Mouse (Mus musculus) mouse trophoblast stem cell (cell line): Measurements from ENCODE around the gene Lta.

ENCODE experiments used
- in situ Hi-C, 2 experiments: fragments of 300-500 bp; cut with MseI, MboI; formaldehyde crosslinking; loops; 2 replicates in 1 of 2; 3 replicates in 1 of 2; pipeline ENCODE4 v1.15.1; 2025

Lta gene

GRCm38 (mm10) chr17:35213071-35213470 lies 7.9 kb upstream of the Lta start:
- in situ Hi-C loops = no loop called here

GRCm38 (mm10) chr17:35210593-35210992 lies 5.4 kb upstream of the Lta start:
- in situ Hi-C loops = no loop called here

- in situ Hi-C loops = no loop called here
Measured at GRCm38 (mm10) chr17:35209785-35210535, 4.8 kb upstream of the Lta start.

GRCm38 (mm10) chr17:35205380-35205769 lies 224 bp upstream of the Lta start:
- in situ Hi-C loops = no loop called here

- in situ Hi-C loops = no loop called here
Measured at GRCm38 (mm10) chr17:35202442-35202841, 2.7 kb downstream of the Lta start.

- in situ Hi-C loops = no loop called here
Measured at GRCm38 (mm10) chr17:35201787-35202186, 3.4 kb downstream of the Lta start, which contains the start of gene Tnf. TSS of gene Tnf (minus strand) at chr17:35202007.

GRCm38 (mm10) chr17:35201128-35201527 lies 4.0 kb downstream of the Lta start:
- in situ Hi-C loops = no loop called here

- in situ Hi-C loops = no loop called here
Measured at GRCm38 (mm10) chr17:35200398-35200797, 4.8 kb downstream of the Lta start.

- in situ Hi-C loops = no loop called here
Measured at GRCm38 (mm10) chr17:35198946-35199345, 6.2 kb downstream of the Lta start.

- in situ Hi-C loops = no loop called here
Measured at GRCm38 (mm10) chr17:35198029-35198428, 7.1 kb downstream of the Lta start.

- in situ Hi-C loops = no loop called here
Measured at GRCm38 (mm10) chr17:35197126-35197525, 8.0 kb downstream of the Lta start.

- in situ Hi-C loops = no loop called here
Measured at GRCm38 (mm10) chr17:35196321-35196641, 8.9 kb downstream of the Lta start.

GRCm38 (mm10) chr17:35195631-35196320 lies 9.4 kb downstream of the Lta start:
- in situ Hi-C loops = no loop called here

- in situ Hi-C loops = no loop called here
Measured at GRCm38 (mm10) chr17:35194844-35195630, 10.1 kb downstream of the Lta start.

GRCm38 (mm10) chr17:35193881-35194843 lies 11.0 kb downstream of the Lta start, which contains the start of gene Ltb:
TSS of gene Ltb (plus strand) at chr17:35194439.
- in situ Hi-C loops = no loop called here

- in situ Hi-C loops = no loop called here
Measured at GRCm38 (mm10) chr17:35192924-35193323, 12.2 kb downstream of the Lta start.

GRCm38 (mm10) chr17:35191723-35192122 lies 13.4 kb downstream of the Lta start:
- in situ Hi-C loops = no loop called here

GRCm38 (mm10) chr17:35190096-35190495 lies 15.1 kb downstream of the Lta start:
- in situ Hi-C loops = no loop called here

GRCm38 (mm10) chr17:35189186-35189585 lies 16.0 kb downstream of the Lta start:
- in situ Hi-C loops = no loop called here

- in situ Hi-C loops = no loop called here
Measured at GRCm38 (mm10) chr17:35187959-35188610, 17.1 kb downstream of the Lta start, which contains the start of gene Lst1. TSS of gene Lst1 (minus strand) at chr17:35188439.

- in situ Hi-C loops = no loop called here
Measured at GRCm38 (mm10) chr17:35187345-35187744, 17.8 kb downstream of the Lta start.
